Mouse (Mus musculus): ENCODE results near the gene Emp1.

DNA sequence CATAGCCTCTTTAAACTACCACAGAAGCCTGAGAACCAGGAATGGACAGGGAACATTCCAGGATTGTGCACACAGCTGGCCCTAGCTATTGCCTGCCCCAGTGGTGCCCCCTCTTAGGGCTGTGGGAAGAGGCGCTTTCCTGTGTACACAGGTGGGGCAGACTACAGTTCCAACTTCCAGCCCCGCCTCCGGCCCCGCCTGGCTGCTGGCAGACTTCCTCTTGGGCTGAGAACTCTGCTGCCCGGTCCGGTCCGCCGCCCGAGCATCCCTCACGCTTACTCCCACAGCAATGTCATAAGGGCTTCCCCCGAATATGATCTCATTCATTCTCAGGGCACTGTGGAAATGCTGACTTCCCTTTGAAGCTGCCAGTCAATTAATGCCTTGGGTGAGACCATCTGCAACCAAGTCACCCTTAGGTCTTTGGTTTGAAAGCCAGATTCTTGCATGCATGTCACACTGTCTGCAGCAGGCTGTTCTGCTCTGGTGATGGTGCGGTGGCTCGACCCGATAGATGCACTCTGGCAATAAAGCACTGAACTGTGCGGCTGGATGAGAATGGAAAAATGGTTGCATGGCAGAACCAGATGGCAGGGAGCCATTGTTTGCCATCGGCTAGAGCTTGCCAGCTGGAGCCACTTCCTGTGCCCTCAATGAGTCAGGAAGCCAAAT lies 38.9 kb upstream of the Emp1 start:
- TF ChIP-seq CTCF (IDR thresholded peaks at IDR 0.05; ENCODE audit: control insufficient read depth, insufficient read depth, insufficient read length) (no peak), USF1 (IDR thresholded peaks at IDR 0.05; ENCODE audit: low read depth) (no peak), MAX (IDR thresholded peaks at IDR 0.05) (no peak)

Measured in C2C12 (cell line).